Mouse (Mus musculus): ENCODE results near the gene Rapgef6.

DNA sequence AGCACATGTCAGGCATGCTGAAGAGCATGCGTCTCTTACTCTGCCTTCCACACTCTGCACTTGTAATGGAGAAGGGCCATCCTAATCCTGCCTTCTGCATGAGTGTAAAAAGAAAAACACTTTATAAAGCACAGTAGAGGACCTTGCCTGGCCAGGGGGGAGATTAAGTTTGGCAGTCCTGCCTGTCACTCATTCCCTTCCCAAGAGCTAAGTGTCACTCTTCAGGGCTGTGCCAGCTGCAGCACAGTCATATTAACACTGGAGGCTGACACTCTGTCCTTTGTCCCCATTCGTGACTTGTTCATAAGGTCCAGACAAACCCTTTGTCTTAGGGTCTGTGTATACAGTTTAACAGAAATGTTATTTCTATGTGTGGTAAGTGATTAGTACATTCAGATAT is 162.2 kb downstream of the Rapgef6 start:
- TF ChIP-seq CTCF (conservative IDR thresholded peaks at IDR 0.05; ENCODE audit: insufficient read depth, insufficient read length, low read depth, low read length): no peak
- no peak for TF ChIP-seq POLR2A (IDR thresholded peaks at IDR 0.05; ENCODE audit: low read depth, low read length)

All from kidney, adult 2 months (tissue).